ENCODE assay signal across 27 mouse cellular contexts in the genomic region with DNA sequence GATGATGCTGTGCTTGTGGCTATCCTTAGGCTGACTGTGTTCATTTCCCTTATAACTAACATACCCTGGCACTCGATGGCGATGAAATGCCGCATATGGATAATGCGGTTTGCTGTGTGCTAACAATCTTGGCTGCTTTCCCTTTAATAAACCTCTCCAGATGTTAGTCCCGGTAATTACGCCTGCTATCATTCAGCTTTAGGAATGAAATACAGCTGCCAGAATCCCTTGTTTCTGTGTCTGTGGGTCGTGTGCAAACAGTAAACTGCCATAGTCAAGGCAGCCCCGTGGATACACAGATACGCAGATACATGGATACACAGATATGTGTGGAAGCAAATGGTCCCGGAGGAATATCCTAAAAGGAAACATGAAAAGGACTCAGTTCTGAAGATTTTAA.
DNase-seq lines count a peak whose midpoint lies in the region; ATAC-seq and TF ChIP-seq lines count a peak whose summit lies in the region.
"Had no signal": no experiment of that assay in that cellular context is flagged by ENCODE, and none has a peak within 500 bp of the region (broad histone marks: within the 10 kb centered on the region; RNA-seq: fewer than 3 reads in every experiment).

No protein-coding gene starts in this region.

- no peaks in the 10 kb centered on the region for H3K36me3 ChIP-seq in hindbrain, embryonic 14.5 days (replicated peaks; ENCODE audit: control insufficient read depth, insufficient read depth)
- H3K36me3 ChIP-seq in hindbrain, embryonic 11.5 days (ENCODE audit: control insufficient read depth, insufficient read depth, low read length) = no peaks in the 10 kb centered on the region
- H3K36me3 ChIP-seq in neural tube, embryonic 14.5 days (ENCODE audit: control insufficient read depth, insufficient read depth, low read length) = no peaks in the 10 kb centered on the region
- H3K36me3 ChIP-seq: embryonic facial prominence, embryonic 15.5 days; heart, embryonic 13.5 days; hindbrain, embryonic 10.5 days; kidney, embryonic 15.5 days; limb, embryonic 12.5 days; liver, embryonic 12.5 days; midbrain, embryonic 13.5 days had no signal

- peak; percentile 47 for DNase-seq in hindbrain, embryonic 14.5 days (ENCODE audit: low spot score)
- no peak for DNase-seq in hindbrain, embryonic 11.5 days (ENCODE audit: low spot score)
- DNase-seq in NIH3T3 (ENCODE audit: low read depth) = peak; percentile 83
- DNase-seq in brain, embryonic 14.5 days (ENCODE audit: low read depth) = peak; percentile 55
- DNase-seq: adrenal gland, adult 2 months; B cell, adult 2 months; cerebellum, adult 8-10 months; cerebellum, postnatal 25 days; heart, postnatal 10 days; kidney, adult 11 months; kidney, postnatal 25 days; liver, postnatal 0 days; thymus, adult 2 months; thymus, postnatal 4 days had no signal

- H3K4me1 ChIP-seq in hindbrain, embryonic 14.5 days (replicated peaks; ENCODE audit: control insufficient read depth, insufficient read depth, low read length) = peaks cover 6% of the 10 kb centered on the region
- H3K4me1 ChIP-seq in hindbrain, embryonic 11.5 days (replicated peaks; ENCODE audit: control insufficient read depth, insufficient read depth, low read length) = no peaks in the 10 kb centered on the region
- no peaks in the 10 kb centered on the region for H3K4me1 ChIP-seq in neural tube, embryonic 14.5 days (ENCODE audit: control insufficient read depth, insufficient read depth, low read length)
- H3K4me1 ChIP-seq: heart, embryonic 13.5 days; liver, embryonic 12.5 days had no signal

- no peak for TF ChIP-seq CTCF in brain, embryonic 14.5 days (IDR thresholded peaks at IDR 0.05; ENCODE audit: borderline replicate concordance, extremely low read depth, insufficient read depth, insufficient read length)

- TF ChIP-seq POLR2A in brain, embryonic 14.5 days (IDR thresholded peaks at IDR 0.05; ENCODE audit: borderline replicate concordance, extremely low read depth, insufficient read depth, insufficient read length, poor library complexity, severe bottlenecking) = no peak

- ATAC-seq in hindbrain, embryonic 14.5 days (ENCODE audit: low FRiP score) = no peak
- ATAC-seq in hindbrain, embryonic 11.5 days (ENCODE audit: low FRiP score) = no peak
- ATAC-seq in neural tube, embryonic 14.5 days (ENCODE audit: low read depth) = peak; percentile 81
- ATAC-seq in erythroid progenitor cell, adult 5-6 weeks (replicated peaks; ENCODE audit: low FRiP score, poor library complexity, severe bottlenecking) = no peak
- ATAC-seq: activated CD4-positive, CD25-positive, alpha-beta regulatory T cell, adult 4 months; forebrain, embryonic 16.5 days; liver, embryonic 12.5 days; liver, postnatal 0 days; lung, postnatal 0 days; midbrain, embryonic 13.5 days had no signal

- no peaks in the 10 kb centered on the region for H3K9me3 ChIP-seq in hindbrain, embryonic 14.5 days (ENCODE audit: control insufficient read depth, low read length)
- no peaks in the 10 kb centered on the region for H3K9me3 ChIP-seq in hindbrain, embryonic 11.5 days (ENCODE audit: control insufficient read depth, low read length)
- H3K9me3 ChIP-seq in neural tube, embryonic 14.5 days (ENCODE audit: control insufficient read depth, low read length) = no peaks in the 10 kb centered on the region
- H3K9me3 ChIP-seq: embryonic facial prominence, embryonic 15.5 days; heart, embryonic 13.5 days; hindbrain, embryonic 10.5 days; kidney, embryonic 15.5 days; limb, embryonic 12.5 days; liver, embryonic 12.5 days; midbrain, embryonic 13.5 days had no signal

- no peak overlapping the region for H3K4me3 ChIP-seq in hindbrain, embryonic 14.5 days (replicated peaks; ENCODE audit: low read length)
- H3K4me3 ChIP-seq in hindbrain, embryonic 11.5 days (ENCODE audit: low read depth, low read length) = no peak overlapping the region
- no peak overlapping the region for H3K4me3 ChIP-seq in neural tube, embryonic 14.5 days (ENCODE audit: low read depth, low read length)
- H3K4me3 ChIP-seq: embryonic facial prominence, embryonic 15.5 days; heart, embryonic 13.5 days; hindbrain, embryonic 10.5 days; kidney, embryonic 15.5 days; limb, embryonic 12.5 days; liver, embryonic 12.5 days; midbrain, embryonic 13.5 days had no signal

- no peak overlapping the region for H3K9ac ChIP-seq in hindbrain, embryonic 14.5 days
- no peak overlapping the region for H3K9ac ChIP-seq in hindbrain, embryonic 11.5 days (ENCODE audit: low read depth, low read length)
- H3K9ac ChIP-seq in neural tube, embryonic 14.5 days (replicated peaks; ENCODE audit: low read depth, low read length) = no peak overlapping the region
- H3K9ac ChIP-seq: embryonic facial prominence, embryonic 15.5 days; heart, embryonic 13.5 days; kidney, embryonic 15.5 days; limb, embryonic 12.5 days; liver, embryonic 12.5 days; liver, postnatal 0 days; midbrain, embryonic 13.5 days had no signal

- WGBS in hindbrain, embryonic 14.5 days = 73% methylated on average over 10 of the region's 10 CpGs
- 89% methylated on average over 10 of the region's 10 CpGs for WGBS in hindbrain, embryonic 11.5 days
- 65% methylated on average over 10 of the region's 10 CpGs for WGBS in neural tube, embryonic 14.5 days

- no peak overlapping the region for H3K4me2 ChIP-seq in hindbrain, embryonic 14.5 days (replicated peaks)
- H3K4me2 ChIP-seq in hindbrain, embryonic 11.5 days (replicated peaks; ENCODE audit: low read depth, low read length) = no peak overlapping the region
- H3K4me2 ChIP-seq in neural tube, embryonic 14.5 days (ENCODE audit: low read depth, low read length) = no peak overlapping the region
- H3K4me2 ChIP-seq: embryonic facial prominence, embryonic 15.5 days; heart, embryonic 13.5 days; kidney, embryonic 15.5 days; limb, embryonic 12.5 days; liver, embryonic 12.5 days; midbrain, embryonic 13.5 days had no signal

- no peak overlapping the region for H3K27ac ChIP-seq in hindbrain, embryonic 14.5 days
- H3K27ac ChIP-seq in hindbrain, embryonic 11.5 days (ENCODE audit: low read depth, low read length) = no peak overlapping the region
- H3K27ac ChIP-seq in neural tube, embryonic 14.5 days (ENCODE audit: low read depth, low read length) = no peak overlapping the region
- H3K27ac ChIP-seq: embryonic facial prominence, embryonic 15.5 days; heart, embryonic 13.5 days; hindbrain, embryonic 10.5 days; kidney, embryonic 15.5 days; limb, embryonic 12.5 days; liver, embryonic 12.5 days; macrophage; midbrain, embryonic 13.5 days had no signal

- no peaks in the 10 kb centered on the region for H3K27me3 ChIP-seq in hindbrain, embryonic 14.5 days (ENCODE audit: control insufficient read depth, insufficient read depth, low read length)
- H3K27me3 ChIP-seq in hindbrain, embryonic 11.5 days (ENCODE audit: control insufficient read depth, insufficient read depth, low read length) = no peaks in the 10 kb centered on the region
- no peaks in the 10 kb centered on the region for H3K27me3 ChIP-seq in neural tube, embryonic 14.5 days (ENCODE audit: control insufficient read depth, insufficient read depth, low read length)
- H3K27me3 ChIP-seq: embryonic facial prominence, embryonic 15.5 days; heart, embryonic 13.5 days; kidney, embryonic 15.5 days; limb, embryonic 12.5 days; liver, embryonic 12.5 days; midbrain, embryonic 13.5 days had no signal
